Mouse (Mus musculus) thymus, postnatal 14 days (tissue): ENCODE measurements around the gene Sp7.

Source experiments
- DNase-seq: peaks from one replicate; pipeline ENCODE4 v3.0.0; 2021

Gene Sp7

GRCm38 (mm10) chr15:102341580-102341979, 25.4 kb downstream of the Sp7 start:
- DNase-seq, result peak; percentile 60

GRCm38 (mm10) chr15:102339612-102340011, 27.4 kb downstream of the Sp7 start:
- no peak for DNase-seq

- DNase-seq, result no peak
These were observed 30.0 kb downstream of the Sp7 start for GRCm38 (mm10) chr15:102336946-102337345.

- DNase-seq, result peak; percentile 64
These were observed 31.1 kb downstream of the Sp7 start for GRCm38 (mm10) chr15:102335925-102336324.

GRCm38 (mm10) chr15:102335254-102335653, 31.7 kb downstream of the Sp7 start:
- no peak for DNase-seq

- DNase-seq, result peak; percentile 89
These were observed 35.4 kb downstream of the Sp7 start, which contains the start of gene Myg1 for GRCm38 (mm10) chr15:102331610-102332015. TSS of gene Myg1 (plus strand) at chr15:102331709.

GRCm38 (mm10) chr15:102326892-102327291, 40.1 kb downstream of the Sp7 start:
- DNase-seq, result no peak

GRCm38 (mm10) chr15:102326022-102326576, 40.9 kb downstream of the Sp7 start, which contains the start of gene Pfdn5:
TSS of gene Pfdn5 (plus strand) at chr15:102326116.
- peak; percentile 89 for DNase-seq

GRCm38 (mm10) chr15:102324654-102325473, 42.1 kb downstream of the Sp7 start:
- no peak for DNase-seq

- peak; percentile 71 for DNase-seq
These were observed 50.7 kb downstream of the Sp7 start for GRCm38 (mm10) chr15:102316263-102316662.

GRCm38 (mm10) chr15:102315292-102315691, 51.7 kb downstream of the Sp7 start:
- DNase-seq, result no peak

GRCm38 (mm10) chr15:102311489-102311888, 55.5 kb downstream of the Sp7 start:
- no peak for DNase-seq

GRCm38 (mm10) chr15:102310074-102310845, 56.7 kb downstream of the Sp7 start:
- no peak for DNase-seq

GRCm38 (mm10) chr15:102308717-102309116, 58.3 kb downstream of the Sp7 start:
- DNase-seq, result no peak
